ENCODE assay signal across 9 mouse cellular contexts in the genomic region with DNA sequence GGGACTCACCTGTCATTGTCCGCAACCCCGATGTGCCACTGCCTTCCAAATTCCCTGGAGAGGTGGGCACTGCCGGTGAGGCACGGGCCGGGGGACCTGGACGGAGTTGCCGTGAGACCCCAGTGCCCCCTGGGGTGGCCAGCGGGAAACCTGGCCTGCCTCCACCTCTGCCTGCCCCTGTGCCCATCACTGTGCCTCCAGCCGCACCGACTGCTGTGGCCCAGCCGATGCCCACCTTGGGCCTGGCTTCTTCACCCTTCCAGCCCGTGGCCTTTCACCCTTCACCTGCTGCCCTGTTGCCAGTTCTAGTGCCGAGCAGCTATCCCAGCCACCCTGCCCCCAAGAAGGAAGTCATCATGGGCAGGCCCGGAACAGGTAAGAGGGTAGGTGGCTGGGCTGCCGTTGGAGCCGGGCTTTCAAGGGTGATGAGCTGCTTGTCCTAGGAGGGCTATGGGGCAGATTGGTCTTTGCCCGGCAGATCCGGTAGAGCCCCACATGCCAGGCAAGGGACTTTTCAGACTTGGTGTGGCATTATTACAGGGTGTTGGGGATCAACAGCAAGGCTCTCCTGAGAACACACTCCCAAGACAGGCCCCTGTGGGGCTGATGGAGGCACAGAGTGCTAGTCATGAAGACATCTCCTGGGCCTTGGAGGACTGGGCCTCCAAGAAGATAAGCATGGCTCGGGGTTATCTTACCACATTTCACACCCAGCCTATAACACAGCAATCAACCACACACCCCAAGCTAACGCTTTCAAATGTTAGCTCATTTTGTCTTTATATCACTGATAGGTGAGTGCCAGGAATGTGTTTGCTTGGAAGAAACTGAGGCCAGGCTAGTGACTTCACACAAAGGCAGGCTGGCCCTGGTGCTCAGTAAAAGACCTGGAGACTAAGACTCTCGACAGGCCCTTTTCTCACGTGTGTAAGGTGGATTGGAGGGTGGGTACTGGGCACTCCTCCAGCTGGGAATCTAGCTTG. TPM values are rescaled to one million over a fixed set of nuclear protein-coding genes. Genes with fewer than 3 reads are reported as not detected.
DNase-seq lines count a peak whose midpoint lies in the region; ATAC-seq and TF ChIP-seq lines count a peak whose summit lies in the region.
"Had no signal": no experiment of that assay in that cellular context is flagged by ENCODE, and none has a peak within 500 bp of the region (broad histone marks: within the 10 kb centered on the region; RNA-seq: fewer than 3 reads in every experiment).

No protein-coding gene starts in this region.

- H3K4me2 ChIP-seq in forebrain, embryonic 11.5 days (ENCODE audit: low read depth, low read length, severe bottlenecking): no peak overlapping the region
- no peak overlapping the region for H3K4me2 ChIP-seq in forebrain, embryonic 16.5 days (ENCODE audit: low read length)
- H3K4me2 ChIP-seq in hindbrain, embryonic 13.5 days: no peak overlapping the region; the same call in 1 of the 2 replicates
- H3K4me2 ChIP-seq in myocyte (ENCODE audit: low read depth): peak overlapping the region; percentile 68

- H3K27ac ChIP-seq in forebrain, embryonic 11.5 days (ENCODE audit: low read depth, low read length): no peak overlapping the region
- no peak overlapping the region for H3K27ac ChIP-seq in forebrain, embryonic 16.5 days (ENCODE audit: low read length)
- peak overlapping the region; percentile 23; the same call in 1 of the 2 replicates for H3K27ac ChIP-seq in spleen, adult 2 months (ENCODE audit: insufficient read depth, low read length)
- H3K27ac ChIP-seq in hindbrain, embryonic 13.5 days: no peak overlapping the region

- no peak for TF ChIP-seq POLR2A in spleen, adult 2 months (IDR thresholded peaks at IDR 0.05; ENCODE audit: low read depth, low read length)
- no peak for TF ChIP-seq POLR2A in myocyte (IDR thresholded peaks at IDR 0.05; ENCODE audit: insufficient read length, low read depth)

- WGBS in forebrain, embryonic 11.5 days: 93% methylated on average over 22 of the region's 22 CpGs
- WGBS in forebrain, embryonic 16.5 days: 91% methylated on average over 22 of the region's 22 CpGs
- WGBS in spleen, adult 2 months: 89% methylated on average over 22 of the region's 22 CpGs
- WGBS in hindbrain, embryonic 13.5 days: 90% methylated on average over 22 of the region's 22 CpGs

- DNase-seq in forebrain, embryonic 11.5 days (ENCODE audit: low spot score): peak; percentile 53
- no peak for DNase-seq in spleen, adult 2 months (ENCODE audit: low read depth in 1 of 2, low spot score in 2 of 2)
- DNase-seq in spleen, adult 12 weeks (ENCODE audit: low spot score): no peak
- DNase-seq in gastrocnemius, adult 18-20 months (ENCODE audit: low spot score): no peak
- no peak for DNase-seq in right cerebral cortex, adult 18-20 months
- DNase-seq: kidney, postnatal 36 days had no signal

- H3K4me1 ChIP-seq in forebrain, embryonic 11.5 days (replicated peaks; ENCODE audit: control insufficient read depth, insufficient read depth, low read length): peaks cover 16% of the 10 kb centered on the region
- peaks cover 42% of the 10 kb centered on the region for H3K4me1 ChIP-seq in forebrain, embryonic 16.5 days (replicated peaks; ENCODE audit: control insufficient read depth, insufficient read depth, low read length)
- peaks cover 31% of the 10 kb centered on the region for H3K4me1 ChIP-seq in spleen, adult 2 months (ENCODE audit: control insufficient read depth, insufficient read depth, insufficient read length)
- peaks cover 82% of the 10 kb centered on the region for H3K4me1 ChIP-seq in hindbrain, embryonic 13.5 days (replicated peaks)

- ATAC-seq in forebrain, embryonic 11.5 days (replicated peaks; ENCODE audit: low FRiP score): no peak
- no peak for ATAC-seq in forebrain, embryonic 16.5 days
- ATAC-seq in hindbrain, embryonic 13.5 days (ENCODE audit: low FRiP score): no peak

- H3ac ChIP-seq in myocyte (ENCODE audit: control insufficient read depth, insufficient read length): no peak overlapping the region

- no peak for TF ChIP-seq CTCF in spleen, adult 2 months (IDR thresholded peaks at IDR 0.05; ENCODE audit: extremely low read depth, insufficient read depth, insufficient read length, insufficient replicate concordance)

- no peaks in the 10 kb centered on the region for H3K27me3 ChIP-seq in forebrain, embryonic 11.5 days (ENCODE audit: control insufficient read depth, insufficient read depth, low read length)
- no peaks in the 10 kb centered on the region for H3K27me3 ChIP-seq in forebrain, embryonic 16.5 days (replicated peaks; ENCODE audit: control insufficient read depth, insufficient read depth, low read length)
- no peaks in the 10 kb centered on the region for H3K27me3 ChIP-seq in spleen, adult 2 months (ENCODE audit: control insufficient read depth, insufficient read depth, low read length)
- no peaks in the 10 kb centered on the region for H3K27me3 ChIP-seq in hindbrain, embryonic 13.5 days
- no peaks in the 10 kb centered on the region for H3K27me3 ChIP-seq in myocyte (ENCODE audit: control insufficient read depth, insufficient read depth, insufficient read length)

- no peaks in the 10 kb centered on the region for H3K9me3 ChIP-seq in forebrain, embryonic 11.5 days (ENCODE audit: control insufficient read depth, low read length)
- H3K9me3 ChIP-seq in forebrain, embryonic 16.5 days (ENCODE audit: control insufficient read depth, low read length): no peaks in the 10 kb centered on the region
- H3K9me3 ChIP-seq in hindbrain, embryonic 13.5 days: no peaks in the 10 kb centered on the region

- H3K36me3 ChIP-seq in forebrain, embryonic 11.5 days (ENCODE audit: control insufficient read depth, insufficient read depth, low read length): no peaks in the 10 kb centered on the region; the same call in 1 of the 2 replicates
- peaks cover 7% of the 10 kb centered on the region for H3K36me3 ChIP-seq in forebrain, embryonic 16.5 days (ENCODE audit: control insufficient read depth, insufficient read depth)
- H3K36me3 ChIP-seq in spleen, adult 2 months (ENCODE audit: control insufficient read depth, insufficient read depth, low read length): peaks cover 14% of the 10 kb centered on the region; the same call in 1 of the 2 replicates
- peaks cover 40% of the 10 kb centered on the region for H3K36me3 ChIP-seq in hindbrain, embryonic 13.5 days
- no peaks in the 10 kb centered on the region for H3K36me3 ChIP-seq in myocyte (ENCODE audit: control insufficient read depth, insufficient read depth)

- H3K4me3 ChIP-seq in forebrain, embryonic 11.5 days (ENCODE audit: low read depth, low read length): no peak overlapping the region
- no peak overlapping the region for H3K4me3 ChIP-seq in forebrain, embryonic 16.5 days (replicated peaks; ENCODE audit: low read length)
- no peak overlapping the region for H3K4me3 ChIP-seq in spleen, adult 2 months (ENCODE audit: extremely low read depth, insufficient read depth, insufficient read length)
- H3K4me3 ChIP-seq in hindbrain, embryonic 13.5 days: no peak overlapping the region; the same call in 1 of the 2 replicates
- no peak overlapping the region for H3K4me3 ChIP-seq in myocyte

- no peak overlapping the region; the same call in 1 of the 2 replicates for H3K9ac ChIP-seq in forebrain, embryonic 11.5 days (ENCODE audit: low read length)
- no peak overlapping the region for H3K9ac ChIP-seq in forebrain, embryonic 16.5 days (replicated peaks; ENCODE audit: low read depth, low read length)
- peak overlapping the region; percentile 60 for H3K9ac ChIP-seq in hindbrain, embryonic 13.5 days

- peaks cover 19% of the 10 kb centered on the region for H3K79me2 ChIP-seq in myocyte (ENCODE audit: control insufficient read depth, insufficient read depth)

TF ChIP-seq in myocyte, 11 proteins besides CTCF, POLR2A, EP300 and RAD21 (continues in another document):
- no peak for TF ChIP-seq USF1 (IDR thresholded peaks at IDR 0.05; ENCODE audit: low read depth)

RNA-seq across cellular contexts. Expression of a gene that starts 6.0 kb away (rescaled TPM):
- 40.3 and 44.2 TPM in 2 replicates for polyA plus RNA-seq in forebrain, embryonic 11.5 days (2014; fragmentation: Nextera tagmentation; extraction: Ambion mirVana)
- polyA plus RNA-seq in forebrain, embryonic 16.5 days (2015; fragmentation: Nextera tagmentation; extraction: Ambion mirVana): 42.2 and 48.0 TPM in 2 replicates
- polyA plus RNA-seq in spleen, adult 2 months (2012; rRNA removed): 112 and 128 TPM in 2 replicates
- 36.9 and 42.4 TPM in 2 replicates for polyA plus RNA-seq in hindbrain, embryonic 13.5 days (2015; fragmentation: Nextera tagmentation; extraction: Ambion mirVana)
- 65.8 TPM for polyA plus RNA-seq in myocyte (2012; fragmentation: generic; extraction: Trizol)
- 10 to 100 TPM; 34.8 to 38.3 TPM for total RNA-seq in gastrocnemius, adult 18-20 months (2021)

RNA-seq across cellular contexts. Expression of a gene that starts 23.0 kb away (rescaled TPM):
- 14.6 and 17.5 TPM in 2 replicates for polyA plus RNA-seq in forebrain, embryonic 11.5 days (2014; fragmentation: Nextera tagmentation; extraction: Ambion mirVana)
- polyA plus RNA-seq in forebrain, embryonic 16.5 days (2015; fragmentation: Nextera tagmentation; extraction: Ambion mirVana): 4.8 and 5.3 TPM in 2 replicates
- 17.2 and 21.3 TPM in 2 replicates for polyA plus RNA-seq in spleen, adult 2 months (2012; rRNA removed)
- polyA plus RNA-seq in hindbrain, embryonic 13.5 days (2015; fragmentation: Nextera tagmentation; extraction: Ambion mirVana): 4.0 and 4.2 TPM in 2 replicates
- 42.5 TPM for polyA plus RNA-seq in myocyte (2012; fragmentation: generic; extraction: Trizol)
- 1 to 10 TPM; 5.7 to 7.3 TPM for total RNA-seq in gastrocnemius, adult 18-20 months (2021)

RNA-seq across cellular contexts. Expression of a gene that starts 24.2 kb away (rescaled TPM):
- 298 and 321 TPM in 2 replicates for polyA plus RNA-seq in forebrain, embryonic 11.5 days (2014; fragmentation: Nextera tagmentation; extraction: Ambion mirVana)
- polyA plus RNA-seq in forebrain, embryonic 16.5 days (2015; fragmentation: Nextera tagmentation; extraction: Ambion mirVana): 499 and 556 TPM in 2 replicates
- 62.9 and 90.7 TPM in 2 replicates for polyA plus RNA-seq in spleen, adult 2 months (2012; rRNA removed)
- 619 and 632 TPM in 2 replicates for polyA plus RNA-seq in hindbrain, embryonic 13.5 days (2015; fragmentation: Nextera tagmentation; extraction: Ambion mirVana)
- polyA plus RNA-seq in myocyte (2012; fragmentation: generic; extraction: Trizol): 54.0 TPM
- 1 to 10 TPM in 1 of 2 experiments, under 1 TPM in 1; 0.82 to 1.1 TPM for total RNA-seq in gastrocnemius, adult 18-20 months (2021)

RNA-seq across cellular contexts. Expression of a gene that starts 27.7 kb away (rescaled TPM):
- 1.1 and 1.7 TPM in 2 replicates for polyA plus RNA-seq in forebrain, embryonic 11.5 days (2014; fragmentation: Nextera tagmentation; extraction: Ambion mirVana)
- 1.4 and 2.2 TPM in 2 replicates for polyA plus RNA-seq in forebrain, embryonic 16.5 days (2015; fragmentation: Nextera tagmentation; extraction: Ambion mirVana)
- 0.07 TPM in 1 of 2 replicates, not detected in the other for polyA plus RNA-seq in spleen, adult 2 months (2012; rRNA removed)
- 2.3 TPM in 2 replicates for polyA plus RNA-seq in hindbrain, embryonic 13.5 days (2015; fragmentation: Nextera tagmentation; extraction: Ambion mirVana)
- not detected for polyA plus RNA-seq in myocyte (2012; fragmentation: generic; extraction: Trizol)
- total RNA-seq in gastrocnemius, adult 18-20 months (2021): not detected

RNA-seq across cellular contexts. Expression of a gene that starts 32.4 kb away (rescaled TPM):
- polyA plus RNA-seq in forebrain, embryonic 11.5 days (2014; fragmentation: Nextera tagmentation; extraction: Ambion mirVana): 6.7 and 7.7 TPM in 2 replicates
- polyA plus RNA-seq in forebrain, embryonic 16.5 days (2015; fragmentation: Nextera tagmentation; extraction: Ambion mirVana): 24.5 and 41.2 TPM in 2 replicates
- not detected in 2 replicates for polyA plus RNA-seq in spleen, adult 2 months (2012; rRNA removed)
- 49.5 and 50.6 TPM in 2 replicates for polyA plus RNA-seq in hindbrain, embryonic 13.5 days (2015; fragmentation: Nextera tagmentation; extraction: Ambion mirVana)
- 0.02 TPM for polyA plus RNA-seq in myocyte (2012; fragmentation: generic; extraction: Trizol)
- total RNA-seq in gastrocnemius, adult 18-20 months (2021): not detected
